Mouse (Mus musculus) megakaryocyte-erythroid progenitor cell, adult 5-6 weeks (primary cell): Measurements from ENCODE around the gene Fgfr2. TPM values are rescaled to one million over a fixed set of nuclear protein-coding genes. Genes with fewer than 3 reads are reported as not detected.

Experiments
- ATAC-seq: replicated peaks from 2 replicates; pipeline ENCODE4 v1.8.0; 2016; ENCODE audit warnings: mild to moderate bottlenecking, inconsistent platforms; ENCODE audit not compliant: severe bottlenecking, poor library complexity, low FRiP score, low TSS enrichment
- total RNA-seq, 2 experiments: library from RNA; stranded (forward) in 1 of 2; stranded (reverse) in 1 of 2; fragments of 200-1000, 215-1000 nt in 1 of 2; fragments of >200 nt in 1 of 2; fragmentation: Nextera tagmentation in 1 of 2; gene quantifications; 2 replicates each; pipeline ENCODE4 v1.2.3; 2014 to 2017

Gene Fgfr2
- total RNA-seq, 2 experiments from 2014 or later = not detected

GRCm38 (mm10) chr7:132273741-132274513 lies 849.2 kb downstream of the Fgfr2 start:
- no peak for ATAC-seq

GRCm38 (mm10) chr7:132272984-132273383 lies 850.2 kb downstream of the Fgfr2 start:
- no peak for ATAC-seq

- ATAC-seq = no peak
These were observed 852.8 kb downstream of the Fgfr2 start for GRCm38 (mm10) chr7:132270364-132270763.

GRCm38 (mm10) chr7:132269661-132270060 lies 853.5 kb downstream of the Fgfr2 start:
- ATAC-seq = no peak

- ATAC-seq = no peak
These were observed 855.2 kb downstream of the Fgfr2 start for GRCm38 (mm10) chr7:132267721-132268498.

GRCm38 (mm10) chr7:132264763-132265162 lies 858.4 kb downstream of the Fgfr2 start:
- no peak for ATAC-seq

- no peak for ATAC-seq
These were observed 860.0 kb downstream of the Fgfr2 start for GRCm38 (mm10) chr7:132263186-132263585.

- ATAC-seq = peak; percentile 74
These were observed 860.5 kb downstream of the Fgfr2 start for GRCm38 (mm10) chr7:132262696-132263095.

GRCm38 (mm10) chr7:132261885-132262284 lies 861.3 kb downstream of the Fgfr2 start:
- peak; percentile 93 for ATAC-seq

- ATAC-seq = no peak
These were observed 862.5 kb downstream of the Fgfr2 start for GRCm38 (mm10) chr7:132260632-132261031.

- ATAC-seq = no peak
These were observed 864.3 kb downstream of the Fgfr2 start for GRCm38 (mm10) chr7:132258817-132259216.

GRCm38 (mm10) chr7:132258216-132258615 lies 864.9 kb downstream of the Fgfr2 start:
- no peak for ATAC-seq

GRCm38 (mm10) chr7:132253513-132253912 lies 869.6 kb downstream of the Fgfr2 start:
- no peak for ATAC-seq

GRCm38 (mm10) chr7:132253078-132253477 lies 870.1 kb downstream of the Fgfr2 start:
- no peak for ATAC-seq

- ATAC-seq = no peak
These were observed 873.5 kb downstream of the Fgfr2 start for GRCm38 (mm10) chr7:132249563-132250119.

GRCm38 (mm10) chr7:132247567-132247966 lies 875.6 kb downstream of the Fgfr2 start:
- no peak for ATAC-seq

GRCm38 (mm10) chr7:132247091-132247490 lies 876.1 kb downstream of the Fgfr2 start:
- ATAC-seq = no peak

- ATAC-seq = no peak
These were observed 877.4 kb downstream of the Fgfr2 start for GRCm38 (mm10) chr7:132245730-132246129.

- ATAC-seq = no peak
These were observed 878.5 kb downstream of the Fgfr2 start for GRCm38 (mm10) chr7:132244637-132245036.

GRCm38 (mm10) chr7:132243225-132243624 lies 879.9 kb downstream of the Fgfr2 start:
- 0 out of 2 replicates have a peak, but pooled peaks have one; percentile 17 for ATAC-seq
